Mouse (Mus musculus) adipocyte (in vitro differentiated cells): ENCODE results near the gene Rpl37.
"Not testable (repeated sequence)": the region's sequence is repeated elsewhere in the genome, so short reads cannot be mapped to it uniquely, and the experiment has no call there.

ENCODE experiments used
- DNase-seq: peaks from one replicate; pipeline ENCODE4 v3.0.0-alpha.2; 2016; ENCODE audit warnings: low spot score

Rpl37 gene

GRCm38 (mm10) chr15:5126456-5126855 lies 10.0 kb downstream of the Rpl37 start:
- no peak for DNase-seq

GRCm38 (mm10) chr15:5127487-5127886 lies 11.0 kb downstream of the Rpl37 start:
- DNase-seq, result no peak

GRCm38 (mm10) chr15:5128176-5128940 lies 11.9 kb downstream of the Rpl37 start:
- no peak for DNase-seq

- no peak for DNase-seq
Observed at GRCm38 (mm10) chr15:5129111-5129805, 12.8 kb downstream of the Rpl37 start.

- not testable (repeated sequence) for DNase-seq
Observed at GRCm38 (mm10) chr15:5130887-5131668, 14.6 kb downstream of the Rpl37 start.

- DNase-seq, result no peak
Observed at GRCm38 (mm10) chr15:5133301-5133700, 16.9 kb downstream of the Rpl37 start.

- no peak for DNase-seq
Observed at GRCm38 (mm10) chr15:5134179-5134578, 17.7 kb downstream of the Rpl37 start.

- DNase-seq, result no peak
Observed at GRCm38 (mm10) chr15:5134945-5135483, 18.6 kb downstream of the Rpl37 start.

- no peak for DNase-seq
Observed at GRCm38 (mm10) chr15:5138021-5138856, 21.8 kb downstream of the Rpl37 start.

- no peak for DNase-seq
Observed at GRCm38 (mm10) chr15:5139366-5139765, 22.9 kb downstream of the Rpl37 start.

GRCm38 (mm10) chr15:5139863-5140262 lies 23.4 kb downstream of the Rpl37 start:
- DNase-seq, result no peak

- no peak for DNase-seq
Observed at GRCm38 (mm10) chr15:5140357-5140756, 23.9 kb downstream of the Rpl37 start.

- no peak for DNase-seq
Observed at GRCm38 (mm10) chr15:5142047-5142446, 25.6 kb downstream of the Rpl37 start.

- DNase-seq, result no peak
Observed at GRCm38 (mm10) chr15:5142714-5143113, 26.3 kb downstream of the Rpl37 start.

GRCm38 (mm10) chr15:5143361-5144020 lies 27.0 kb downstream of the Rpl37 start, which contains the start of gene Prkaa1:
Prkaa1 (plus strand) TSS chr15:5143861.
- peak; percentile 71 for DNase-seq

- peak; percentile 60 for DNase-seq
Observed at GRCm38 (mm10) chr15:5144021-5144778, 27.8 kb downstream of the Rpl37 start.

GRCm38 (mm10) chr15:5145196-5145945 lies 28.9 kb downstream of the Rpl37 start:
- DNase-seq, result peak; percentile 67

- DNase-seq, result peak; percentile 97
Observed at GRCm38 (mm10) chr15:5149187-5149586, 32.7 kb downstream of the Rpl37 start.

- no peak for DNase-seq
Observed at GRCm38 (mm10) chr15:5152171-5152570, 35.7 kb downstream of the Rpl37 start.
